Mouse (Mus musculus): ENCODE data around the gene Maml2.

The Maml2 gene

DNA sequence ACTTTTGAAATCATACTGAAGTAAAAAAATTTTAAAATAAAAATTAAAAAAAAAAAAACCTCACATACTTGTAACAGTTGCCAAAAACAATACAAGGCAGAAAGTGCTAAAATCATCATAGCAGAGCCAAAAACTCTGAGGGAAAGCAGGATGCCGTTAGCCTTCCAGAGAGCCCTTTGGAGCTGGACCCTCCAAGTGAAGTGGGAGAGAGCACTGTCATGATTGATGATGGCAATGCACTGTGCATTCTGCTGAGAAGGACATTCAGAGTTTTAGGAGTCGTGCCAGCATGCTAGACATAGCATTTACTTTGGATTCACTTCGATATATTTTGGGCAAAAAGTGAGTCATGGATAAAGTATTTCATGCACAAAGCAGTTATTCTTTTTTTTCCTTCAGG, 313.8 kb downstream of the Maml2 start:
- DNase-seq (ENCODE audit: low read depth, low spot score): no peak

DNA sequence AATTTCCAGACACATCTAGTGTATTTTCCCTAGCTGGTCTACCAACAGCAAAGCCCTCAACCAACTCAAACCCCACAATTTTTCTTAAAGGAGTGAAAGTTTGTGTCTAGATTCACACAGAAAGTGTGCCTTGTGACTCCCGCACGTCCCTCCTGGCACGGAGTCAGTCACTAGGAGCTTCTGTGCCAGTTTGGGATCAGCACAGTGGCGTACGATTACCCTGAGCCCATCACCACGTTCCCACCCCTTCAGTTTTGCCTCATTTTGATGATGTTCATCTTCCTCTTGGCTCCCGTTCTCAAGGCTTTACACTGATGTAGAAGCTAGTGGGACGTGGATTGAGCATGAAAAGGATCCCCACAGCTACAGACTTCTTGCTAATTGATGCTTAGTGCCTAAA, 314.6 kb downstream of the Maml2 start:
- no peak for DNase-seq (ENCODE audit: low read depth, low spot score)

DNA sequence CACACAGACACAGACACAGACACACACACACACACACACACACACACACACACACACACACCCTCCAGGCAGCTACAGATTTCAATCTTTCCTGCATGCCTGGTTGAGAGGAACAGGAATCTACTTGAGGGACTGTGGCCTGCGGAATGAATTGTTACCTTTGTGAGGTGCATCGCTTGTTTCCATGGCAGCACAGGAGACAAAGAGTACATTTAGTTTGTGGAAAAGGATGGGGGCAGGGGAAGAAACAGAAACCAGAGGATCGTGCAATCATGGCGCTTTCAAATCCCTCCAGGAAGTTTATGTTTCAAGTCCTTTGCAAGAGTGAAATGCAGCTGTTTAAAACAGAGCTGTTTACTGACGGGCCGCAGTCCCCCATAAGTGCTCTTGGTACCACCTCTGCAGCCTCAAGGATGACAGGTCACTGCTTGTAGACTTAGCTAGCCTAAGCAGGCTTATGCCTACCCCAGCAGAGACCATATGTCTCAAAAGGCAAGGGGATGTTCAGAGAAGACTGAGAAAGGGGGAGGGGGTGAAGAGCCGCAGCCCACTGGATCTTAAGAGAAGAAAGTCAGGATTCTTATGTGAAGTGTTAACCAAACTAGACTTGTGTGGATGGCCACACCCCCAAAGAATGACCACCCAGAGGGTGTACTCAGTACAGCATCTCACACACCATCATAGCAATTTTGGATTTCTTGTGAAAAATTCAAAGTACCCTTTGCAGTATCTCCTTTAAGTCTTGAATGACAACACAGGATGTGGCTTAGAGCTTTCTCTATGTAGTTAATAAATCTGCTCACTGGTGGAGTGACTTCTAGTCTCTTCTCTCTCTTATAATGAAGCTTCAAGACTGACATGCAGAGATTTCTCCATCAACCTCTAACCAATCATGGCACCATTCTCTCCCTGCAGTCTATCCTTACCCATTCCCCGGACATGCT, 315.8 kb downstream of the Maml2 start:
- DNase-seq (ENCODE audit: low read depth, low spot score): peak; percentile 60

DNA sequence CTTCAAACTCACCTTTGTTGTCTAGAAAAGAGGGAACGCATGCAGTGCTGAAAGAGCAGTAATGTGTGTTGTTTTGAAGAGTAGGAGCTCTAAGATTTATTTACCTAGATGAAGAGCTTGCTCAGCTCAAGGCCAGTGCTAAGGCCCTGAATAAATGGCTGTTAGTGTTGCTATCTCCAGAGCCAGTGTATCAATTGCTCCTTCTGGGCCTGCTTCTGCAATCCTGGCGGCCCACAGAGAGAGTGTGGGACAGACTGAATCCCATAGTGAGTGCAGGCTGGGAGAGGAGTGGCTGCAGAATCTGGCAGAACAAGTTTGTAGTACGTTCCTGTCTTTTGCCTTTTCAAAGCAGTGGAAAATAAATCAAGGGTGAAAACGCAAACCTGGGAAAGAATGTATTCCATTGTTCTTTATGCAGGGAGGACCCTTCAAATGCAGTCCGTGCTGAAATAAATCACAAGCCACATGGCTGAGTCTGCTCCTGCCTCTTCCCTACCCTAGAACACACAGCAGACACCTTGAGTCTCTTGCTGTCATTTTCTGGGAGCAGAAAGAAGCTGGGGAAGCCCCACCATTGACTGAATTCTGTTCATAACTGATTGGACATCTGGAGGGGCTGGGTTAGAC, 318.7 kb downstream of the Maml2 start:
- DNase-seq (ENCODE audit: low read depth, low spot score): peak; percentile 50

GRCm38 (mm10) chr9:13620794-13621193, 323.0 kb downstream of the Maml2 start:
- DNase-seq (ENCODE audit: low read depth, low spot score): no peak

- no peak for DNase-seq (ENCODE audit: low read depth, low spot score)
Measured at GRCm38 (mm10) chr9:13621941-13622340, 324.2 kb downstream of the Maml2 start.

DNA sequence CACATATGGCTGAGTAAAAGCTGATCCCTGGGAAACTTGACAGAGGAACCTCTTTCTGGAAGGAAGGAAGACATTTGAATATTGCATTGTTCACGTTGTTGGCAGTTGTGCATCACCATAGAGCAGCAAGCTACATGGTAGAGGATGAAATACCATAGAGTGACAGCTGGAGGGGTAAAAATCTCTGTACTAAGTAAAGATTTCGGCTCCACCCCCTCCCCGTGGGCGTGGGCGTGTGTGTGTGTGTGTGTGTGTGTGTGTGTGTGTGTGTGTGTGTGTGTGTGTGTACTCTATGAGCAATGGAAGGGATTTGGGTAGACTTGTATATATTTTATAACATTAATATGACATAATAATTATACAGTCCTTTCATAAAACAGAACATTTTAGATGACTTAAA, 324.7 kb downstream of the Maml2 start:
- no peak for DNase-seq (ENCODE audit: low read depth, low spot score)

GRCm38 (mm10) chr9:13623892-13624422, 326.2 kb downstream of the Maml2 start:
- DNase-seq (ENCODE audit: low read depth, low spot score): no peak

GRCm38 (mm10) chr9:13624780-13625179, 327.0 kb downstream of the Maml2 start:
- no peak for DNase-seq (ENCODE audit: low read depth, low spot score)

GRCm38 (mm10) chr9:13625215-13625614, 327.5 kb downstream of the Maml2 start:
- DNase-seq (ENCODE audit: low read depth, low spot score): no peak

DNA sequence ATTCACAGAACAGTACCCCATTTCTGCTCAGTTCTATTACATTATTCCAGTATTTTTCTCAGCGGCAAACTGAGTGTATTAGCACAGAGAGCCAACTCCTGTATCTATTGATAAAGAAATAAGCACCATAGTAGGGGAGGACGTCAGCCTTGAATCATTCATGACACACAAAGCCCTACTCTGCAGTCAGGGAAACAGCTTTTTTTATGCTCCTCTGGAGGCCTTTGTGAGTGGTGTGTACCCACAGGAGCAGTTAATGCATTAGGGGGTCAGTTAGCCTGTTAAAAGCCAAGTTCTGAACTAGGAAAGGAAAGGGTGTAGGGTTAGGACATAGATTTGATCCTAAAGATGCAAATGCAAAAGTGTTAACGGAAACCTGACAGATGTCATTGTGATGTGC, 328.7 kb downstream of the Maml2 start:
- no peak for DNase-seq (ENCODE audit: low read depth, low spot score)

DNA sequence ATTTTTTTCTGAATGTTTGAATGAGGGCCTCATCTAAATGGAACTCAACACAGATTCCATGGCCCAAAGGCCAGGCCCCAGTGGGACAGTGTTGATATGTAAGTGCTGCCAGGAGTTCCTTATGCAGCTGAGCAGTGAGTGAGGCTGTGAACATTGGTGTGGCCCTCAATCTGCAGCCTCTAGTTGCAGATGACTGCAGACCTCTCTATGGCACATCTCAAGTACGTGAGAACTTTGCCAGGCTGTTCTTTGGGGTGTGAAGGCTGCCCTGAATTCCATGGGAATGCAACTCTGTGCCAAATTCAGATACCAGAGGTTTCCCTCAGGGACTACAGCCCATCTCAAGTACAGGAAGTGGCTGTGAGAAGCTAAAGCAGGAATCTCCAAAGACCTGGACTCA, 335.6 kb downstream of the Maml2 start:
- no peak for DNase-seq (ENCODE audit: low read depth, low spot score)

- DNase-seq (ENCODE audit: low read depth, low spot score): no peak
Measured at GRCm38 (mm10) chr9:13639655-13640054, 341.9 kb downstream of the Maml2 start.

DNA sequence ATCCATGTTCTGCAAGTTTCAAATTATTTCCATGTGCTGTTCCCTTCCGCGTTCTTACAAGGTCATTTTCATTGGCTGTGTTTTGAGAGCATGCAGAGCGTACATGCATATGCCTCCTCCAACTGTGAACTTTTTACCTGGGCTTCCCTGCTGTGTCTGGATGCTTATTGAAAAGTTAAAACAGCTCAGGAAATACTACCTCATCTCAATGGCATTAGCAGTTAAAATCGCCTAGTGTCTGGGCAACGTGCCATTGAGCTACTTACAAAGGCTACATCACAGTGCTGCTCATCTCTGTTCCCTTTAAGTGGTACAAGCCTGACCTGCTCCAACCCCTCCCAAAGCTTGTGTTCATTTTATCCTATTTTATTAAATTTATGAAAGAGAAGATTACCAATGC, 347.4 kb downstream of the Maml2 start:
- peak; percentile 41 for DNase-seq (ENCODE audit: low read depth, low spot score)

DNA sequence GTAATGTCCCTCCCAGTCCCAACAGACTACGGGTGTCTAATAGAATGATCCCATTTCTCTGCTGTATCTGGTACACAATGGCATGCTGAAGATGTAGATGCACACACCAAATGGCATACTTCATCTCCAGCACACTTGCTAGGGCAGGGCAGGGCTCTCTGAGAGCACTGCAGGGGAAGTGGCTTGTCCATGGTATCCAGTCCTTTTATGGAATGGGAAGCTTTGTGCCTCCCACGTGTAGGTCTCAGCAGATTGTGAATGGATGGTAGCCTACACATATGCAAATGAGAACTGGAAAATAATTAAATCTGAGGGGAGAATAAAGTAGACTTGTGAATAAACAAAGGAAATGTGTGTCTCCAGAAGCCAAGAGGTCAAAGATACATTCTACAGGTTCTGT, 353.3 kb downstream of the Maml2 start:
- DNase-seq (ENCODE audit: low read depth, low spot score): no peak

DNA sequence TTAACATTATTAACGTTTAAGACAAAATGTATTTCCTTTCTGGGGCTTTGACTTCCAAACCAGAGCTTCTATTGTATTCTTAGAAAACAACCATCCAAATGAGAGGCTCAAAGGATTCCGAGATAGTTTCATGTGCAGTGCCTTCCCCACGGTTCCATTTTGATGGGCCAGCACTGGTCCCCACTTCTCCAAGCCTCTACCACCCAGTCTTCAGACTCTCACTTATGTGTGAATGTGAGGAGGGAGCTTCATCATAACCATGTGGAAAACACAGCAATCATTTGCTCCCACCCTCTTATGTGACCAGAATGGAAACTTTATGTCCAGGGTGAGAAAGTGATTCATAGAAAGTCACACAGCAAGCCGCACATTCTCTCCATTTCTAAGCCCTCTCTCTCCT, 354.1 kb downstream of the Maml2 start:
- DNase-seq (ENCODE audit: low read depth, low spot score): no peak

DNA sequence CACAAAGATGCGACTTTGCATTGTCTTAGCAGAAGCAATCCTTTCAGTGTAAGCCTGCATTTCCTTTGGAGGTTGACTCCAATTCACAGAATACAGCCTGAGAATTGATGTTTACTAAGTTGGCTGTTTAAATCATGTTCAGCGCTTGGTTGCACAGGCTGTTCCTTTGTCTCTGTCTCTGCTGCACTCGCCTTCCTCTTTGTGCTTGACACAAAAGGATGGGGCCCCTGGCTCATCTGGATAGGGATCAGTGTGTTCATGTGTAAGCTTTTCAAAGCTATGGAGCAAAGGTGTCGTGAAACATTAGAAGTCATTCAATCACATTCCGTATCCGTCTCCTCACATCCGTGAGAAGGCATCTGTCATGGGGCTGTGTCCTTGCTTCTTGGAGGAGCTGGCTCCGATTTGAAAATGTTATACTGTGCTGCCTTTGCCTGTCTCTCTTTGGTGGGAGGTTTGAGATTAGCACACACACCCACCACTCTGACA, 354.7 kb downstream of the Maml2 start:
- peak; percentile 72 for DNase-seq (ENCODE audit: low read depth, low spot score)

- peak; percentile 70 for DNase-seq (ENCODE audit: low read depth, low spot score)
Measured at GRCm38 (mm10) chr9:13652917-13653316, 355.2 kb downstream of the Maml2 start.

GRCm38 (mm10) chr9:13661768-13662623, 364.2 kb downstream of the Maml2 start:
- peak; percentile 55 for DNase-seq (ENCODE audit: low read depth, low spot score)

- no peak for DNase-seq (ENCODE audit: low read depth, low spot score)
Measured at GRCm38 (mm10) chr9:13665487-13665969, 367.8 kb downstream of the Maml2 start.

- no peak for DNase-seq (ENCODE audit: low read depth, low spot score)
Measured at GRCm38 (mm10) chr9:13667955-13668354, 370.2 kb downstream of the Maml2 start.
